Mouse (Mus musculus) heart, embryonic 10.5 days (tissue): ENCODE measurements around the gene Gm12216. TPM values are rescaled to one million over a fixed set of nuclear protein-coding genes. Genes with fewer than 3 reads are reported as not detected.
"Not testable (repeated sequence)": the region's sequence is repeated elsewhere in the genome, so short reads cannot be mapped to it uniquely, and the experiment has no call there.

Source experiments
- DNase-seq: peaks from one replicate; pipeline ENCODE4 v3.0.0-alpha.2; 2017; ENCODE audit warnings: low spot score
- H3K27ac ChIP-seq: fragments of 300-500 bp; sonication (generic); 2 replicates; pipeline ENCODE4 v1.5.1; 2016; ENCODE audit warnings: mild to moderate bottlenecking
- H3K27me3 ChIP-seq: fragments of 300-500 bp; sonication (generic); 2 replicates; pipeline ENCODE4 v1.6.1; 2016; ENCODE audit warnings: mild to moderate bottlenecking; ENCODE audit not compliant: poor library complexity, insufficient read depth, severe bottlenecking
- H3K36me3 ChIP-seq: fragments of 300-500 bp; sonication (generic); 2 replicates; pipeline ENCODE4 v1.6.1; 2016; ENCODE audit warnings: mild to moderate bottlenecking, moderate library complexity
- H3K4me1 ChIP-seq: fragments of 300-500 bp; sonication (generic); 2 replicates; pipeline ENCODE4 v1.6.1; 2016; ENCODE audit warnings: mild to moderate bottlenecking
- H3K4me3 ChIP-seq: fragments of 300-500 bp; sonication (generic); 2 replicates; pipeline ENCODE4 v1.5.1; 2016; ENCODE audit warnings: mild to moderate bottlenecking, moderate library complexity
- H3K9me3 ChIP-seq: fragments of 300-500 bp; sonication (generic); 2 replicates; pipeline ENCODE4 v1.6.1; 2016; ENCODE audit warnings: mild to moderate bottlenecking, moderate library complexity
- WGBS: fragments of 180-500 bp; shearing (Covaris S2); methylation state at CpG from one replicate; pipeline ENCODE4 v1.1.7; 2016; 5-methylcytosine and 5-hydroxymethylcytosine counted together
- polyA plus RNA-seq: library from polyadenylated mRNA; unstranded; fragments of >200 nt; fragmentation: Nextera tagmentation; extraction: Ambion mirVana; gene quantifications from 2 replicates; pipeline ENCODE4 v1.2.1, GENCODE M21; 2016

The Gm12216 gene
- polyA plus RNA-seq, 1 experiment from 2014 or later, result 0.15 TPM

GRCm38 (mm10) chr11:53764581-53764980 is 94.5 kb downstream of the Gm12216 start:
- H3K27me3 ChIP-seq, result peaks cover 30% of the 10 kb centered on the region
- peaks cover 58% of the 10 kb centered on the region for H3K4me1 ChIP-seq
- no peaks in the 10 kb centered on the region for H3K36me3 ChIP-seq
- peak overlapping the region; percentile 57 for H3K4me3 ChIP-seq
- no peak for DNase-seq
- peak overlapping the region; percentile 91 for H3K27ac ChIP-seq
- no peaks in the 10 kb centered on the region for H3K9me3 ChIP-seq
- 41% methylated on average over 5 of the region's 5 CpGs for WGBS

- Histone ChIP-seq H3K36me3 (no peaks in the 10 kb centered on the region), H3K4me3 (peak overlapping the region; percentile 57), H3K27ac (peak overlapping the region; percentile 91), H3K9me3 (no peaks in the 10 kb centered on the region), H3K27me3 (peaks cover 21% of the 10 kb centered on the region), H3K4me1 (peaks cover 61% of the 10 kb centered on the region)
- 3% methylated on average over 33 of the region's 33 CpGs for WGBS
- DNase-seq, result peak; percentile 90
These were observed 95.4 kb downstream of the Gm12216 start for GRCm38 (mm10) chr11:53763496-53764140.

- H3K9me3 ChIP-seq, result no peaks in the 10 kb centered on the region
- peaks cover 66% of the 10 kb centered on the region for H3K4me1 ChIP-seq
- H3K27me3 ChIP-seq, result peaks cover 19% of the 10 kb centered on the region
- H3K4me3 ChIP-seq, result peak overlapping the region; percentile 57
- peak overlapping the region; percentile 91 for H3K27ac ChIP-seq
- WGBS, result 5% methylated on average over 23 of the region's 23 CpGs
- peak; percentile 86 for DNase-seq
- no peaks in the 10 kb centered on the region for H3K36me3 ChIP-seq
These were observed 96.1 kb downstream of the Gm12216 start for GRCm38 (mm10) chr11:53762827-53763495.

- no peak for DNase-seq
- Histone ChIP-seq H3K9me3 (no peaks in the 10 kb centered on the region), H3K4me1 (peaks cover 66% of the 10 kb centered on the region), H3K27me3 (peaks cover 19% of the 10 kb centered on the region), H3K36me3 (no peaks in the 10 kb centered on the region), H3K4me3 (peak overlapping the region; percentile 57), H3K27ac (peak overlapping the region; percentile 91)
- WGBS, result 68% methylated on average over 2 of the region's 2 CpGs
These were observed 96.6 kb downstream of the Gm12216 start for GRCm38 (mm10) chr11:53762426-53762825.

GRCm38 (mm10) chr11:53761822-53762221 is 97.2 kb downstream of the Gm12216 start:
- Histone ChIP-seq H3K27ac (peak overlapping the region; percentile 91; the same call in 1 of the 2 replicates), H3K9me3 (no peaks in the 10 kb centered on the region), H3K4me3 (no peak overlapping the region), H3K36me3 (no peaks in the 10 kb centered on the region), H3K27me3 (peaks cover 18% of the 10 kb centered on the region), H3K4me1 (peaks cover 66% of the 10 kb centered on the region)
- 31% methylated on average over 2 of the region's 2 CpGs for WGBS
- no peak for DNase-seq

GRCm38 (mm10) chr11:53761284-53761683 is 97.8 kb downstream of the Gm12216 start:
- H3K27me3 ChIP-seq, result peaks cover 16% of the 10 kb centered on the region
- peaks cover 66% of the 10 kb centered on the region for H3K4me1 ChIP-seq
- H3K9me3 ChIP-seq, result no peaks in the 10 kb centered on the region
- H3K36me3 ChIP-seq, result no peaks in the 10 kb centered on the region
- no peak overlapping the region for H3K4me3 ChIP-seq
- 64% methylated on average over 5 of the region's 5 CpGs for WGBS
- no peak for DNase-seq
- H3K27ac ChIP-seq, result 0 out of 2 replicates have a peak overlapping the region, but pooled peaks have one; percentile 91

- Histone ChIP-seq H3K9me3 (no peaks in the 10 kb centered on the region), H3K27me3 (peaks cover 12% of the 10 kb centered on the region), H3K27ac (peak overlapping the region; percentile 43), H3K4me3 (peak overlapping the region; percentile 49), H3K36me3 (no peaks in the 10 kb centered on the region), H3K4me1 (peaks cover 61% of the 10 kb centered on the region)
- 2% methylated on average over 22 of the region's 22 CpGs for WGBS
- DNase-seq, result peak; percentile 81
These were observed 99.3 kb downstream of the Gm12216 start for GRCm38 (mm10) chr11:53759545-53760406.

- no peaks in the 10 kb centered on the region for H3K36me3 ChIP-seq
- no peak overlapping the region for H3K4me3 ChIP-seq
- peaks cover 52% of the 10 kb centered on the region for H3K4me1 ChIP-seq
- peak overlapping the region; percentile 43 for H3K27ac ChIP-seq
- H3K27me3 ChIP-seq, result peaks cover 12% of the 10 kb centered on the region
- WGBS, result 38% methylated on average over 6 of the region's 6 CpGs
- DNase-seq, result no peak
- H3K9me3 ChIP-seq, result no peaks in the 10 kb centered on the region
These were observed 100.2 kb downstream of the Gm12216 start for GRCm38 (mm10) chr11:53758791-53759351.

GRCm38 (mm10) chr11:53758033-53758432 is 101.0 kb downstream of the Gm12216 start:
- WGBS, result 76% methylated on average over 9 of the region's 9 CpGs
- not testable (repeated sequence) for DNase-seq

GRCm38 (mm10) chr11:53757612-53758011 is 101.4 kb downstream of the Gm12216 start:
- no peak for DNase-seq
- 78% methylated on average over 4 of the region's 4 CpGs for WGBS

More at GRCm38 (mm10) chr11:53758033-53758432, 101.0 kb downstream of the Gm12216 start:
- H3K4me3 ChIP-seq, H3K36me3 ChIP-seq, H3K9me3 ChIP-seq: not testable (repeated sequence)
- 0 out of 2 replicates have a peak overlapping the region, but pooled peaks have one; percentile 43 for H3K27ac ChIP-seq
- H3K27me3 ChIP-seq, result peaks cover 12% of the 10 kb centered on the region
- H3K4me1 ChIP-seq, result peaks cover 44% of the 10 kb centered on the region

GRCm38 (mm10) chr11:53755011-53755595 is 104.0 kb downstream of the Gm12216 start:
- WGBS, result 80% methylated on average over 12 of the region's 12 CpGs
- H3K27ac ChIP-seq, result no peak overlapping the region
- H3K4me3 ChIP-seq, result no peak overlapping the region
- peaks cover 3% of the 10 kb centered on the region; the same call in 1 of the 2 replicates for H3K27me3 ChIP-seq
- H3K9me3 ChIP-seq, result 0 out of 2 replicates have a peak, but pooled peaks cover 3% of the 10 kb centered on the region
- DNase-seq, result no peak
- H3K4me1 ChIP-seq, result peaks cover 19% of the 10 kb centered on the region
- no peaks in the 10 kb centered on the region for H3K36me3 ChIP-seq

More at GRCm38 (mm10) chr11:53757612-53758011, 101.4 kb downstream of the Gm12216 start:
- Histone ChIP-seq H3K36me3 (no peaks in the 10 kb centered on the region), H3K4me3 (no peak overlapping the region), H3K27ac (no peak overlapping the region), H3K4me1 (peaks cover 40% of the 10 kb centered on the region), H3K27me3 (peaks cover 12% of the 10 kb centered on the region), H3K9me3 (0 out of 2 replicates have a peak, but pooled peaks cover 3% of the 10 kb centered on the region)
